Mouse (Mus musculus): ENCODE results near the gene Krt80.

Krt80 gene

GRCm38 (mm10) chr15:101370101-101370911, at the start of gene Krt80:
Krt80 (minus strand) TSS chr15:101370162.
- peak in 1 of 2 experiments; percentile 49 for DNase-seq (ENCODE audit: low spot score in 2 of 2)

- peak in 1 of 2 experiments; percentile 66 for DNase-seq (ENCODE audit: low spot score in 2 of 2)
Measured at GRCm38 (mm10) chr15:101418950-101419349, 49.0 kb upstream of the Krt80 start.

- DNase-seq (ENCODE audit: low spot score in 2 of 2), result no peak
Measured at GRCm38 (mm10) chr15:101414807-101415565, 45.0 kb upstream of the Krt80 start.

DNA sequence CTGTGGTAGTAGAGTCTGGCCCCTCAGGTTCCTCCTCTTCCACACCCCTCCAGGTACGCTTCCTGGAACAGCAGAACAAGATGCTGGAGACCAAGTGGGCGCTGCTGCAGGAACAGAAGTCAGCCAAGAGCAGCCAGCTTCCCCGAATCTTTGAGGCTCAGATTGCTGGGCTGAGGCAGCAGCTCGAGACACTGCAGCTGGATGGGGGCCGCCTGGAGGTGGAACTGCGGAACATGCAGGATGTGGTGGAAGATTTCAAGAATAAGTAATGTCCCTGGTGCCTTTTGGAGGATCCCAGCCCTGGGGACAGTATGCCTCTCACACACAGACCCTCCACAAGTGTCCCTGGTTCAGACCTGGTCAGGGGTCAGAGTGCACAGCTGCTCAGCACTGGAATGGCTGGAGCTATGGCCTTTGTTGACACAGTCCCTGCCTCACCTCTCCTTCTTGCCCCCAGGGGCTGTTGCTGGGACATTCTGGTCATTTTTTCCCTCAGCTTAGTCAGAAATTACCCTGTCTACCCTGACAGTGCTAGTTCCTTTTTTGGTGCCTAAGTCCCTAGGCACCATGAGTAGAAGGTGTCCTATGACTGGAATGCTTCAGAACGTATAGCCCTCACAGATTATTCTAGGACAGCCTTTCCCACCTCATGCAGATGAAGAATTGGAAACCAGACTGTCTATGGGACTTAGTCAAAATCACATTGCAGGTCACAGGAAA, 44.1 kb upstream of the Krt80 start:
- DNase-seq (ENCODE audit: low spot score in 2 of 2), result no peak

GRCm38 (mm10) chr15:101412188-101412587, 42.2 kb upstream of the Krt80 start:
- DNase-seq (ENCODE audit: low spot score in 2 of 2), result no peak

GRCm38 (mm10) chr15:101410775-101411174, 40.8 kb upstream of the Krt80 start, which contains the start of gene Krt7:
Krt7 (plus strand) TSS chr15:101411043.
- DNase-seq (ENCODE audit: low spot score in 2 of 2), result no peak

DNA sequence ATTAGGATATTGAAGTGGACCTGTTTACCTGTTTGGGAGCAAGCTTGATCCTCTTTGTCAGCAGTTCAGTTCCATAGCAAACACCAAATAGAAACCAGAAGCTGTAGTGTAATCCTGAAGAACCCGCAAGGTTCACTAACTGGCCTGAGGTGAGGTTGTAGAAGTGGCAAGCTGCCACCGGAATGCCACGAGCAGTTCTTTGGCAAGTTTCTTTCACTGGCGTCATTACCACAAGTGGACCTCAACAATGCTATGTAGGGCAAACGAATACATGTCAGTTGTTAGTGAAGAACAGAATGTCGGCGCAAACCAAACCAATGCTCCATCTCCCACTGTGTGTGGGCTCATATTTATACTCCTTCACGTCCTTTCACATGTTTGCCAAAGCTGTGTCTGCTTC, 28.3 kb upstream of the Krt80 start:
- no peak for DNase-seq (ENCODE audit: low spot score in 2 of 2)

- DNase-seq (ENCODE audit: low spot score in 2 of 2), result no peak
Measured at GRCm38 (mm10) chr15:101397683-101398082, 27.7 kb upstream of the Krt80 start.

DNA sequence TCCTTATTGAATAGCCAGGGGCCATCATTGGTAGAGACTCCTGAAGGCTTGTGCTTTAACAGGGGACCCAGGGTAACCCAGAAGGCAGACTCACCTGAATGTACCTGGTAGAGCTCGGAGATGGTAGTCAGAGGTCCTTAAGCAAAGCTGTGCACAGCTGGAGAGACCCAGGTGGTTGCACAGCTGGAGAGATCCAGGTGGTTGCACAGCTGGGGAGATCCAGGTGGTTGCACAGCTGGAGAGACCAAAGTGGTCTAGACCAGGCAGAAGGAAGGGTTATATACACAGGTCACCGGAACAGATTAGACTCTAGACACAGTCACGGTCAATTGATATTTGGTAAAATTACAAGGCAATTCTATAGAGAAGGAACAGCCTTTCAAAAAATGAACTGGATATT, 27.0 kb upstream of the Krt80 start:
- DNase-seq (ENCODE audit: low spot score in 2 of 2), result no peak

DNA sequence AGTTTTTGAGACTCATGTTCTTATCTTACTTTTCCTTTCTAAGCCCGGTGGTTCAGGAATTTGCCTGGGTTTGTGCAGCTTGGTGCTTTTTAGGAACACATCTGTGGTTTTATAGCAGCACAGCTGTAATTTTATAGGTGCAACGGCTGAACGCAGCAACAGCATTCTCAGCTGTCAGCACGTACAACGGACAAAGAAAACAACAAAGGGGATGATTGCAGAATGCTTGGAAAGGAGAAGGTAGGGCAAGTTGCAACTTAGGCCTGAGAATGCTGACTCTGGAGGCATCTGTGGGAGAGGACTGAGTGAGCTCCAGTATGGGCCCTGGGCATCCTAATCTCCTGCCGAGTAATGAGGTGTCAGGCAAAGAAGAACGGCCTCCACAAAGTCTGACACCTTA, 26.5 kb upstream of the Krt80 start:
- no peak for DNase-seq (ENCODE audit: low spot score in 2 of 2)

DNA sequence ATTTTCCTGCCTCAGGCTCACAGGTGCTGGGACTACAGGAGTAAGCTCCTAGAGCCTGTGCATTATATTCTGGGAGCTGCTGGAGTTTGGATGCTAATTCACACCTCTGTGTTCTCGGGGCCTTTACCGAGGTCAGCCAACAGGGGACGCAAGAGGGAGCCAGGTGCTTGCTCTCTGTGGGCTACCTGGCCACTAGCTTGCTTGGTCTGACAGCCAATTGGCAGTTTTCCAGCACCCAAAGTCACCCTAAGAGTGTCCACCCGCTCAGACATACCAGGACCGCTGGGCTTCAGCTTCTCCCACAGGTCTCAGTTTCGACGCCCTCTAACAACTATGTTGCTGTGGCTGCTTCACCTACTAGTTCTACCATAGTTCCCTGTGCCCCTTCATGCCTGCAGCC, 24.9 kb upstream of the Krt80 start:
- DNase-seq (ENCODE audit: low spot score in 2 of 2), result no peak

DNA sequence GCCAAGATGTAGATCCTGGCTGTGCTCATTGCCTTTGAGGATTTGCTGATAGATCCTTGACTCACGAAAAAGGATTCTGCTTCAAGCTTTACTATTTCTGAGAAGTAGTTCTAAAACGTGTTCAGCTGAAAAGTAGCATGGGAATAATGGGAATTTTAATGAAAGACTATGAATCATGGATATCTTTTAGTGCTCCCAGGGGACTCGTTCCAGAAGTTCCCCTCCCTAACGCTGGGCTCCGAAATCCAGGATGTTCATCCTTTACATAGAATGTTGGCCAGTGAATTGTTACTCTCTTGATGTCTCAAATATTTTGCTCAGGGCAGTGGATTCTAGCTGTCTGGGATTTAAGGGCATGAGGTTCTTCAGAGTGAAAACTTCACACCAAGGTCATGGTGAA, 22.3 kb upstream of the Krt80 start:
- no peak for DNase-seq (ENCODE audit: low spot score in 2 of 2)

DNA sequence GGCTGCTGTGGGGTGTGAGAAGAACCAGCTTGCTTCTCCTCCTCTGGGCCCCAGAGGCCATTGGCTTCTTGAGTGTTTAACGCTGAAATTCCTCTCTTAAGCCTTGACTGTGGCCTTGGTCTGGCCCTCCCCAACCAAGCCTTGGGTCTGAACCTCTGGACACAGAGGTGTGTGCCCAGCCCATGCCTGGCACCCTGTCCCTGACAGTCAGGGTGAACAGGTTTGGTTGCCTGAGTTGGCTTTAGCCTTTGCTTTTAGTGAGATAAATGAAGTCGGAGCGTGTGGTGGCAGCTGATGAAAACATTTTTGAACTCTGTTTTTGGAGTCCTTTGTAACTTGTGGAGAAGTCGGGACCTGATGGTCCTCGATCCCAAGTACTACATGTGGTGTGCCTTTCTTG, 20.2 kb upstream of the Krt80 start:
- DNase-seq (ENCODE audit: low spot score in 2 of 2), result no peak

DNA sequence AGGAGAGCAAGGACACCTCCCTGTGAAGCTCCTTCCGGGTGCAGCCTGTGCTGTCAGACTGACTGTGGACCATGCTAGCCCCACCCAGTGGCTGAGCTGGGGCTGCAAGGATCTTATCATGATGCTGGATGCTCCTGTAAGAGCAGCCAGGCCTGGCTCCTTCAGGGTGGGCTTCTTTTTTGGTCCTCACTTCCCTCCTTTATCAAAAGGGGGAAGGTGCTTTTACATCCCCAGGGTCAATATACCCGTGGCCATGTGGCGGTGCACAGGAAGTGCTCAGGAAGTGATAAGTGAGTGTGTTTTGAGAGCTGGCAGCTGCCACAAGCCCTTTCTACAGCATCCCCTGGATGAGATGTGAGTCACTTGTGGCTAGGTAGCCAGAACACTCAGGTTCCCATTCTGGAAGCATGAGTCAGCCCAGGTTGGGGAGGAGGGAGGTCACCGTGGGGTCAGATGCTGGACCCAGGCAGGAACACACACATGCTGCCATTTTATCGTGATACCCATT, 18.1 kb upstream of the Krt80 start:
- no peak for DNase-seq (ENCODE audit: low spot score in 2 of 2)

GRCm38 (mm10) chr15:101387176-101387575, 17.2 kb upstream of the Krt80 start:
- DNase-seq (ENCODE audit: low spot score in 2 of 2), result no peak

GRCm38 (mm10) chr15:101385064-101385463, 15.1 kb upstream of the Krt80 start:
- no peak for DNase-seq (ENCODE audit: low spot score in 2 of 2)

- DNase-seq (ENCODE audit: low spot score in 2 of 2), result no peak
Measured at GRCm38 (mm10) chr15:101384610-101385009, 14.6 kb upstream of the Krt80 start.

- no peak for DNase-seq (ENCODE audit: low spot score in 2 of 2)
Measured at GRCm38 (mm10) chr15:101382811-101383210, 12.8 kb upstream of the Krt80 start.

- no peak for DNase-seq (ENCODE audit: low spot score in 2 of 2)
Measured at GRCm38 (mm10) chr15:101381758-101382157, 11.8 kb upstream of the Krt80 start.

DNA sequence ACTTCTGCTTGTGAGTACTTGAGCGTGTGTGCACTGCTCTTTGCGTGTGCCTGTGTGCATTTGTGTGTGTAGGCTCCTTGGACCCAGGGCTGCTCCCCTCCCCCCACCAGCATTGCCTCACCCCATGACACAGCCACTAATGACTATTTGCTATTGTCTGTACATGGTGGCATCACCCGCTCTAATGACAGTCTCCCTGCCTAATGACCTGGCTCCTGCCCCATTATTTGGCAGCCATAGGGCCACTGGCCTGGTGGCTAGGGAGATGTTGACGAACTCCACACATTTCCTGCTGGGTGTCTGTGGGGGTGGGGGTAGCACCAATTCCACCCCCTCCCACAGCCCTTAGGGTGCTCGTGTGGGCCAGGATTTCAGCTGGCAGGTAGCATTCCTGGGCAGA, 8.7 kb upstream of the Krt80 start:
- no peak for DNase-seq (ENCODE audit: low spot score in 2 of 2)

- DNase-seq (ENCODE audit: low spot score in 2 of 2), result no peak
Measured at GRCm38 (mm10) chr15:101376776-101377061, 6.8 kb upstream of the Krt80 start.

All from right cerebral cortex, postnatal 10 days (tissue).